In the genomic region with DNA sequence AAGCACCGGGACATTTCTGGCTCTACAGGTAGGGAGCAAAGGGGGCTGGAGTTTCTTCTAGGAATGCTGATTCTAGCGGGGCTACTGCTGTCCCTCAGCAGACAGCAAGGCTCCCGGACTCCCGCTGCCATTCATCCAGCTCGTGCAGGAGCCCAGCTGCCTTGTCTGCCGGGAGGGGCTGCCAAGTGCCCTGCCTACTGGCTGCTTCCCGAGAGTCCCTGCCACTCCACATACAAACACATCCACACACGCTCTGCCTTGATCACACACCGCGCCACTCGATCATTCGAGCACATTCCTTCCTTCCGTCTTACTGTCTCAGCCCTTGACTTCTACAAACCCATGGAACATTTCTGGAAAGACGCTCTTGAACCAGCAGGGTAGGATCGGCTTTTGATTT, we compare ENCODE assay signal across 8 mouse cellular contexts.
A peak's percentile ranks its signal among the peaks of the same experiment; 100 is the strongest.
DNase-seq lines count a peak whose midpoint lies in the region; ATAC-seq and TF ChIP-seq lines count a peak whose summit lies in the region.

No protein-coding gene starts in this region.

- no peak for DNase-seq in Patski (ENCODE audit: low read depth, low spot score)
- peak; percentile 2 for DNase-seq in cerebellum, adult 8-10 months
- peak; percentile 63 for DNase-seq in gastrocnemius, adult 18-20 months (ENCODE audit: low spot score)
- no peak for DNase-seq in spleen, postnatal 14 days (ENCODE audit: low spot score in 2 of 2)

- H3K27me3 ChIP-seq in Patski (peaks cover 36% of the 10 kb centered on the region), myocyte (ENCODE audit: control insufficient read depth, insufficient read depth, insufficient read length) (no peaks in the 10 kb centered on the region)
- peaks cover 24% of the 10 kb centered on the region for H3K27me3 ChIP-seq in intestine, postnatal 0 days (replicated peaks; ENCODE audit: control insufficient read depth, insufficient read depth, low read length)
- H3K27me3 ChIP-seq in limb, embryonic 13.5 days, result peaks cover 50% of the 10 kb centered on the region
- H3K27me3 ChIP-seq in testis, adult 2 months (ENCODE audit: control insufficient read depth, insufficient read depth, low read length), result peaks cover 11% of the 10 kb centered on the region; the same call in 1 of the 2 replicates

- no peak overlapping the region for H3K27ac ChIP-seq in intestine, postnatal 0 days (ENCODE audit: low read depth, low read length)
- H3K27ac ChIP-seq in limb, embryonic 13.5 days, result no peak overlapping the region
- H3K27ac ChIP-seq in testis, adult 2 months (ENCODE audit: control insufficient read depth, insufficient read depth, low read depth, low read length), result peak overlapping the region; percentile 12; the same call in 1 of the 2 replicates

- no peak overlapping the region for H3K9ac ChIP-seq in intestine, postnatal 0 days (ENCODE audit: low read depth, low read length)
- H3K9ac ChIP-seq in limb, embryonic 13.5 days, result peak overlapping the region; percentile 53

- peak overlapping the region; percentile 63 for H3K4me2 ChIP-seq in intestine, postnatal 0 days (replicated peaks; ENCODE audit: low read depth)
- H3K4me2 ChIP-seq in limb, embryonic 13.5 days (replicated peaks), result peak overlapping the region; percentile 71
- peak overlapping the region; percentile 66 for H3K4me2 ChIP-seq in myocyte (ENCODE audit: low read depth)

- no peaks in the 10 kb centered on the region for H3K4me1 ChIP-seq in intestine, postnatal 0 days (replicated peaks; ENCODE audit: control insufficient read depth, insufficient read depth, low read length)
- H3K4me1 ChIP-seq in limb, embryonic 13.5 days, result peaks cover 33% of the 10 kb centered on the region
- peaks cover 18% of the 10 kb centered on the region for H3K4me1 ChIP-seq in testis, adult 2 months (ENCODE audit: control insufficient read depth, insufficient read depth, low read length)

- TF ChIP-seq POLR2A in myocyte (IDR thresholded peaks at IDR 0.05; ENCODE audit: insufficient read length, low read depth), result no peak
- no peak for TF ChIP-seq POLR2A in testis, adult 2 months (IDR thresholded peaks at IDR 0.05; ENCODE audit: control insufficient read depth, low read depth, low read length)

- POLR2A ChIA-PET in Patski (lab: Charles Lee), result no interaction called here

- peak overlapping the region; percentile 31 for H3K4me3 ChIP-seq in intestine, postnatal 0 days (ENCODE audit: low read depth, low read length)
- peak overlapping the region; percentile 39 for H3K4me3 ChIP-seq in limb, embryonic 13.5 days
- peak overlapping the region; percentile 5 for H3K4me3 ChIP-seq in myocyte
- peak overlapping the region; percentile 20; the same call in 1 of the 2 replicates for H3K4me3 ChIP-seq in testis, adult 2 months (ENCODE audit: control insufficient read depth, low read depth, low read length)

- in situ Hi-C loops in Patski (cut with MboI; ENCODE audit: low pct_unique_long_range_greater_than_20kb), result no loop called here

- WGBS in intestine, postnatal 0 days, result 2% methylated on average over 15 of the region's 15 CpGs
- 2% methylated on average over 15 of the region's 15 CpGs for WGBS in limb, embryonic 13.5 days

- no peaks in the 10 kb centered on the region for H3K36me3 ChIP-seq in intestine, postnatal 0 days (ENCODE audit: control insufficient read depth, insufficient read depth)
- H3K36me3 ChIP-seq in limb, embryonic 13.5 days, result no peaks in the 10 kb centered on the region
- no peaks in the 10 kb centered on the region for H3K36me3 ChIP-seq in myocyte (ENCODE audit: control insufficient read depth, insufficient read depth)
- no peaks in the 10 kb centered on the region for H3K36me3 ChIP-seq in testis, adult 2 months (ENCODE audit: control insufficient read depth, insufficient read depth, low read length)

- peak; percentile 26 for ATAC-seq in Patski
- ATAC-seq in intestine, postnatal 0 days, result no peak
- no peak for ATAC-seq in limb, embryonic 13.5 days (ENCODE audit: low FRiP score, low read depth)

- no peaks in the 10 kb centered on the region for H3K9me3 ChIP-seq in intestine, postnatal 0 days (ENCODE audit: control insufficient read depth)
- no peaks in the 10 kb centered on the region for H3K9me3 ChIP-seq in limb, embryonic 13.5 days

- CTCF ChIA-PET in Patski (lab: Charles Lee), result no interaction called here

- H3K79me2 ChIP-seq in myocyte (ENCODE audit: control insufficient read depth, insufficient read depth), result no peaks in the 10 kb centered on the region

- no peak overlapping the region for H3ac ChIP-seq in myocyte (ENCODE audit: control insufficient read depth, insufficient read length)

- TF ChIP-seq CTCF in Patski (IDR thresholded peaks at IDR 0.05), result no peak
- no peak for TF ChIP-seq CTCF in intestine, postnatal 0 days (IDR thresholded peaks at IDR 0.05; ENCODE audit: low read depth)
- TF ChIP-seq CTCF in testis, adult 2 months (IDR thresholded peaks at IDR 0.05; ENCODE audit: control insufficient read depth, insufficient read depth, insufficient replicate concordance, low read depth, low read length), result no peak

TF ChIP-seq in myocyte, 11 proteins besides CTCF, POLR2A, EP300 and RAD21:
- TF ChIP-seq MYOD1 (IDR thresholded peaks at IDR 0.05; ENCODE audit: control insufficient read depth in 1 of 3, insufficient read length in 2 of 3, low read depth in 2 of 3), result peak in 2 of 3 experiments; percentile 22 to 37
- TF ChIP-seq MYOG (IDR thresholded peaks at IDR 0.05; ENCODE audit: control insufficient read depth in 1 of 3, insufficient read depth in 1 of 3, insufficient read length in 2 of 3, low read depth in 2 of 3), result peak in 1 of 3 experiments; percentile 61
- TF ChIP-seq CEBPB (IDR thresholded peaks at IDR 0.05; ENCODE audit: insufficient read depth, poor library complexity, severe bottlenecking), result no peak
TF ChIP-seq in myocyte: peak in this region for 2.

Comparison
In these comparisons a context has a peak if more than half of its experiments do, and no peak if none do; other contexts are left out.
1. DNase-seq: peak in cerebellum, adult 8-10 months (single experiment) and gastrocnemius, adult 18-20 months (single experiment); none in Patski (single experiment) and spleen, postnatal 14 days (0 of 2).
2. Peak in every context shown above with its lines, with median percentiles within 50 percentile points of each other: H3K4me2 ChIP-seq and H3K4me3 ChIP-seq.